Mouse (Mus musculus): ENCODE results near the gene Trnp1.

The Trnp1 gene

DNA sequence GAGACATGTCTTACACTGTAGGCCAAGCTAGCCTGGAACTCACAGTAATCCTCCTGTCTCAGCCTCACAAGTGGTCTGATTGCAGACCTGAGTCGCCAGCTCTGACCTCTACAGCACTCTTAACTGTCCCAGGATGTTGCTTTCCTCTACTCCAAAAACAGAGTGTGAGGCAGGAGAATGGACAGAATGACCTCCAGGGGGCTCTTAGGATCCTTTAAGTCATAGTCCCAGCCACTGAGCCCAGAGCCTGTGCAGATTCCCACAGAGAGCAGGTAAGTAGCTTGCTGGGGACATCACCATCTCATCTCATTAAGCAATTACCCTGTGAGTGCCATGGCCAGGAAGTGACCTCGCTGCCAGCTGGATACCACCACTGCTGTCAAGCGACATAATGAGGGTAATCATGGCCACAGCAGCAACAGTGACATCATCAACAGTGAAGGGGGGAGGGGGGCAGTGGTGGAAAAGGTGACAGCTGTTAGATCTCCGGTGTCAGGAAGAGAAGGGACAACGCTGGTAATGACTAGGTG, 37.5 kb downstream of the Trnp1 start:
- no peak for DNase-seq (ENCODE audit: low read depth, low spot score)

GRCm38 (mm10) chr4:133460006-133460405, 38.3 kb downstream of the Trnp1 start:
- no peak for DNase-seq (ENCODE audit: low read depth, low spot score)

- DNase-seq (ENCODE audit: low read depth, low spot score): no peak
Measured at GRCm38 (mm10) chr4:133458044-133458443, 40.3 kb downstream of the Trnp1 start.

- DNase-seq (ENCODE audit: low read depth, low spot score): no peak
Measured at GRCm38 (mm10) chr4:133452433-133452832, 45.9 kb downstream of the Trnp1 start.

- peak; percentile 86 for DNase-seq (ENCODE audit: low read depth, low spot score)
Measured at GRCm38 (mm10) chr4:133451536-133451935, 46.8 kb downstream of the Trnp1 start.

GRCm38 (mm10) chr4:133449726-133450125, 48.6 kb downstream of the Trnp1 start:
- peak; percentile 71 for DNase-seq (ENCODE audit: low read depth, low spot score)

GRCm38 (mm10) chr4:133448708-133449388, 49.5 kb downstream of the Trnp1 start:
- DNase-seq (ENCODE audit: low read depth, low spot score): no peak

DNA sequence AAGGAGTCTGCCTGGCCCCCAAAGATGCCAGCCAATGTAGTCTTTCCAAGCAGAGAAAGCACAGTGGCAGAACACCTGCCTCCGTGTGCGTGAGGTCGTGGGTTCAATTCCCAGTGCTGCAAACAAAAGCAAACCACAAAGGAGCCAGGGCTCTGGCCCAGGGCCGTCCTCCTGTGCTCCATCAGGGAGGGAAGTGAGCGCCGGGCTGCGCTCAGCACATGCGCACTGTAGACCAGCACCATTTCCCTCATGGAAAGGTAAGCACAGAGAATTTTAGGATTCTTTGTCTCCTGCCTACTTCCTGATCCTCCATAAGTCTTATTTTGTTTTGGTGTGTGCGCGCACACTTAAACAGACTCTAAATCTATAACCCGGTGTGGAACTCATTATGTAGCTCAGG, 50.4 kb downstream of the Trnp1 start:
- no peak for DNase-seq (ENCODE audit: low read depth, low spot score)

DNA sequence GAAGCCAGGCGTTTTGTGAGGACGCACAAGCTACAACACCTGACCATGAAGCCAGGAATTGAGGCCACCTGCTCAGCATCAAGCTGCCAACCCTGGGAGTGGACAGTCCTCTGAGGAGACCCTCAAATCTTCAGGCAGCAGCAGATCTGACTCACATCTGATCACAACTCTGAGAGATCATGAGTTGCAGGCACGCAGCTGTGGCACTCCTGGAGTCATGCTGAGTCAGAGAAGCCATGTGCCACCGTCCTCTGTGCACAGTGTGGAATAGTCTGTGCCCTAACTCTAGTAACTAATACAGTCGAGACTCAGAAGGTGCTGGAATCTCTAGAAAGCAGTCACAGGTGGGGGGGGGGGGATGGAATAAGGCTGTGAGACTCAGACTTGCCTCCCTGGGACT, 51.0 kb downstream of the Trnp1 start:
- DNase-seq (ENCODE audit: low read depth, low spot score): no peak

- no peak for DNase-seq (ENCODE audit: low read depth, low spot score)
Measured at GRCm38 (mm10) chr4:133445727-133446126, 52.6 kb downstream of the Trnp1 start.

GRCm38 (mm10) chr4:133443085-133443484, 55.3 kb downstream of the Trnp1 start:
- DNase-seq (ENCODE audit: low read depth, low spot score): no peak

DNA sequence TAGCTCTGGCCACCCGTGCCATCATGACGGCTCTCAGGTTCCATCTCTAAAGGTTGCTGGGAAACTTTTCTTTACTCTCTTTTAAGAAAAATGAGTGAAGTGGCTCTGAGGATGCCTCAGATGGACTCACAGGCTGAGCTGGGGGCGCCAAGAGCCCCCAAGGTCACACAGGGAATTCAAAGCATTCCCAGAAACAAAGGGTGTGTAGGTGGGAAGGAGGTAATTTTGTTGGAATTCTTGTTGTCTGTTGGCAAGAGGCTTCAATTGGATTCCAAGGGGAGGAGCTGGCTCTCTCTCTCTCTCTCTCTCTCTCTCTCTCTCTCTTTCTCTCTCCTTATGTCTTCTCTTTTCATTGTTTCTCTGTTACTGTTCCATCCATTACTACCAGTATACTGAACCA, 56.2 kb downstream of the Trnp1 start:
- DNase-seq (ENCODE audit: low read depth, low spot score): no peak

All from CD4-positive, CD25-positive, alpha-beta regulatory T cell, adult 2 months (primary cell).